Mouse (Mus musculus) embryo, embryonic 11.5 days (tissue): ENCODE measurements around the gene Psmc1.

Experiments
- DNase-seq: peaks from one replicate; pipeline ENCODE4 v3.0.0-alpha.2; 2012; ENCODE audit warnings: low read depth, low spot score

Psmc1 gene

DNA sequence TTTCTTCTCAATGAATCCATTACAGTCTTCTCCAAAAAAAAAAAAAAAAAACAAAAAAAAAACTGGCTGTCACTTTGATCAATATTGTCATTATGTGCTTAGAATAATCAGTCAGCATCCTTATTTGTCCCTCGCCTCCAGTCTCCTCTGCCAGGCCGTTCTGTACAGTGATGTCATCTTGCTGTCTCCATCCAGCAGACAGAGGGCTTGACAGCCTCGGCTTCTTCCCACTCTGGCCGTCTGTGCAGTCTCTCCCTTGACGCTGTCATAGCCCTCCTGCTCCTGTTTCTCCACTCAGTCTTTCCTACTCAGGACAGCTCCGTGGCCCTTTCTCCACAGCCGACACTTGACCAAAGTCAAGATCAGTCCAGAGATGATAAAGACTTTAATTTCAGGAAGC, 62.5 kb downstream of the Psmc1 start:
- DNase-seq = no peak
